Comparison of ENCODE assay signal across 8 mouse cellular contexts in genomic region chr3:129533743-129534530, GRCm38 (mm10). TPM values are rescaled to one million over a fixed set of nuclear protein-coding genes. Genes with fewer than 3 reads are reported as not detected.
DNase-seq lines count a peak whose midpoint lies in the region; ATAC-seq lines count a peak whose summit lies in the region.

No protein-coding gene starts in this region.

- DNase-seq in gastrocnemius, postnatal 14 days, result peak; percentile 73
- peak; percentile 63 to 67 for DNase-seq in left cerebral cortex, postnatal 25 days (ENCODE audit: low spot score in 2 of 2)
- DNase-seq in right cerebral cortex, postnatal 25 days, result peak; percentile 82
- peak; percentile 63 for DNase-seq in urinary bladder, postnatal 25 days (ENCODE audit: low spot score)

- intact Hi-C loops in gastrocnemius, postnatal 14 days (cut with DNase I; ENCODE audit: low total_unique reads), result no loop called here
- intact Hi-C loops in left cerebral cortex, postnatal 25 days (cut with DNase I), result loop anchor here (2.0 to 5.0 kb wide), 2 partner anchors 147 to 227 kb away; no protein-coding TSS in a partner anchor

- peak; percentile 12 for ATAC-seq in activated CD4-positive, CD25-positive, alpha-beta regulatory T cell, adult 4 months
- ATAC-seq in common myeloid progenitor, adult 5-6 weeks (replicated peaks; ENCODE audit: low read depth, poor library complexity, severe bottlenecking), result peak; percentile 4; the same call in 1 of the 2 replicates
- ATAC-seq in inflammation-experienced regulatory T-cells, adult 6 months, result peak; percentile 12
- peak; percentile 12 for ATAC-seq in megakaryocyte progenitor cell, adult 5-6 weeks (replicated peaks; ENCODE audit: poor library complexity)

RNA-seq across cellular contexts. Expression of gene Elovl6, which starts 1.8 kb away (rescaled TPM):
- 10 to 100 TPM; 11.0 to 11.3 TPM for polyA plus RNA-seq in activated CD4-positive, CD25-positive, alpha-beta regulatory T cell, adult 4 months (2017; shearing (Covaris generic))
- total RNA-seq in common myeloid progenitor, adult 5-6 weeks (2017), result 19.4 and 21.3 TPM in 2 replicates
- total RNA-seq in gastrocnemius, postnatal 14 days (2021), result 1 to 10 TPM; 1.4 to 4.5 TPM
- polyA plus RNA-seq in inflammation-experienced regulatory T-cells, adult 6 months (2017; shearing (Covaris generic)), result 10 to 100 TPM in 2 of 3 experiments, 1 to 10 TPM in 1; 9.0 to 16.4 (median 11.1) TPM
- total RNA-seq in left cerebral cortex, postnatal 25 days (2021), result 10 to 100 TPM; 33.7 to 34.7 TPM
- 16.2 and 22.7 TPM in 2 replicates for total RNA-seq in megakaryocyte progenitor cell, adult 5-6 weeks (2015)
- 11.8 and 12.3 TPM in 2 replicates for total RNA-seq in megakaryocyte progenitor cell, adult 5-6 weeks (2017)

Comparison
In these comparisons a context has a peak if more than half of its experiments do, and no peak if none do; other contexts are left out.
1. Peak in every context shown above with its lines: DNase-seq and ATAC-seq.